Mouse (Mus musculus) MEL (cell line): Measurements from ENCODE around the gene Pcp4.

Experiments
- BHLHE40 ChIP-seq: IDR thresholded peaks from 2 replicates; pipeline ENCODE4 v1.6.1; 2012; ENCODE audit warnings: low read depth, mild to moderate bottlenecking, inconsistent platforms, low read length, improper control_type of control experiment, borderline replicate concordance
- CTCF ChIP-seq, 3 experiments: IDR thresholded peaks in 2 of 3; conservative IDR thresholded peaks in 1 of 3; 2 replicates each; pipeline ENCODE4 v1.5.1; 2011 to 2012; ENCODE audit warnings: low read length in 3 of 3, low read depth in 2 of 3, mild to moderate bottlenecking in 2 of 3, improper control_type of control experiment in 1 of 3, inconsistent platforms in 1 of 3, mixed read lengths in 1 of 3, moderate library complexity in 1 of 3; ENCODE audit not compliant: control insufficient read depth in 1 of 3, insufficient read depth in 1 of 3, poor library complexity in 1 of 3, severe bottlenecking in 1 of 3

DNA sequence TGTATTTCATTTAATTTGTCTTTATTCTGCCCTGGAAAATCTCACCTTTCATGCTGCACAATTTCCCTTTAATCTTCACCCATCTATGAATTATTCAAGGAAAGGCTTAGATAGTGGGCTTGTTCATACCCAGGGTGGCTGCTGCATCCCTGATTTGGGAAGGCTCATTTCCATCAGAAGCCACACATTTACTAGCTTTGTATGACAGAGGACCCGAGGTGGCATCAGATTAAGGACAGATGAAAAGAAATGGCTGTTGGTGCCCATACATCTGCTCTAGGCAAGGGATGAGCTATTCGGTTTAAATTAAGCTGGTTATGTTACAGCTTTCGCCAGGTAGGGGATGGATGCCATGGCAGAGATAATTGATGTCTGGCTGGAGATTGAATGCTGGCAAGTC, 24.1 kb downstream of the Pcp4 start:
- TF ChIP-seq CTCF (IDR thresholded peaks at IDR 0.05 in 2 of 3, conservative IDR thresholded peaks at IDR 0.05 in 1 of 3; ENCODE audit: control insufficient read depth in 1 of 3, insufficient read depth in 1 of 3, low read depth in 2 of 3, low read length in 3 of 3, poor library complexity in 1 of 3, severe bottlenecking in 1 of 3) (no peak), BHLHE40 (no peak)
